Comparison of ENCODE assay signal across 8 mouse cellular contexts in genomic region chr6:126497878-126498277, GRCm38 (mm10). TPM values are rescaled to one million over a fixed set of nuclear protein-coding genes. Genes with fewer than 3 reads are reported as not detected.
DNase-seq lines count a peak whose midpoint lies in the region; ATAC-seq and TF ChIP-seq lines count a peak whose summit lies in the region.

No protein-coding gene starts in this region.

- peak; percentile 78 for ATAC-seq in frontal cortex, adult (ENCODE audit: low TSS enrichment)

- intact Hi-C loops in gastrocnemius, adult 2 months (cut with DNase I), result no loop called here

- no peak overlapping the region for H3K4me3 ChIP-seq in gastrocnemius, adult 2 months

- H3K27ac ChIP-seq in gastrocnemius, adult 2 months, result no peak overlapping the region

- peak; percentile 80 for TF ChIP-seq CTCF in gastrocnemius, adult 2 months (IDR thresholded peaks at IDR 0.05)

- peak; percentile 54 for DNase-seq in gastrocnemius, adult 2 months
- no peak for DNase-seq in gastrocnemius, postnatal 25 days
- DNase-seq in A20 (ENCODE audit: low read depth, low spot score), result peak; percentile 34
- peak; percentile 51 for DNase-seq in cerebellum, adult 11 months
- DNase-seq in layer of hippocampus, adult 9-10 months (ENCODE audit: low spot score), result peak; percentile 53
- DNase-seq in mesoderm, embryonic 11.5 days (ENCODE audit: low read depth, low spot score), result peak; percentile 69
- DNase-seq in c-Kit-positive CD71-positive TER-119-positive erythroid progenitor cells, embryonic 14.5 days (ENCODE audit: low spot score), result no peak

RNA-seq across cellular contexts. Expression of gene Kcna5, which starts 37.3 kb away (rescaled TPM):
- 10 to 100 TPM in 1 of 2 experiments, 1 to 10 TPM in 1; 3.8 to 10.3 TPM for total RNA-seq in gastrocnemius, adult 2 months (2021)
- 1 to 10 TPM; 3.1 to 3.7 TPM for total RNA-seq in gastrocnemius, postnatal 25 days (2021)

Comparison
In these comparisons a context has a peak if more than half of its experiments do, and no peak if none do; other contexts are left out.
1. DNase-seq: peak in gastrocnemius, adult 2 months (single experiment), A20 (single experiment), cerebellum, adult 11 months (single experiment), layer of hippocampus, adult 9-10 months (single experiment) and mesoderm, embryonic 11.5 days (single experiment); none in gastrocnemius, postnatal 25 days (single experiment) and c-Kit-positive CD71-positive TER-119-positive erythroid progenitor cells, embryonic 14.5 days (single experiment).